In genomic region chr13:44786291-44786690, GRCm38 (mm10) we compare ENCODE assay signal across 9 mouse cellular contexts. TPM values are rescaled to one million over a fixed set of nuclear protein-coding genes. Genes with fewer than 3 reads are reported as not detected.
A peak's percentile ranks its signal among the peaks of the same experiment; 100 is the strongest.
DNase-seq lines count a peak whose midpoint lies in the region; ATAC-seq lines count a peak whose summit lies in the region.
"Had no signal": no experiment of that assay in that cellular context is flagged by ENCODE, and none has a peak within 500 bp of the region (broad histone marks: within the 10 kb centered on the region; RNA-seq: fewer than 3 reads in every experiment).

No protein-coding gene starts in this region.

- no peak overlapping the region for H3K4me3 ChIP-seq in embryonic facial prominence, embryonic 10.5 days
- no peak overlapping the region for H3K4me3 ChIP-seq in hindbrain, embryonic 16.5 days (ENCODE audit: low read length)
- H3K4me3 ChIP-seq: embryonic facial prominence, embryonic 15.5 days had no signal

- peaks cover 5% of the 10 kb centered on the region; the same call in 1 of the 2 replicates for H3K36me3 ChIP-seq in embryonic facial prominence, embryonic 10.5 days (replicated peaks)
- no peaks in the 10 kb centered on the region for H3K36me3 ChIP-seq in hindbrain, embryonic 16.5 days (ENCODE audit: control insufficient read depth, insufficient read depth, low read length)
- H3K36me3 ChIP-seq: embryonic facial prominence, embryonic 15.5 days had no signal

- no peak overlapping the region for H3K4me2 ChIP-seq in hindbrain, embryonic 16.5 days (ENCODE audit: low read length)
- H3K4me2 ChIP-seq: embryonic facial prominence, embryonic 15.5 days had no signal

- peak; percentile 73 for ATAC-seq in hindbrain, embryonic 16.5 days

- peak; percentile 12 for DNase-seq in ovary, adult 18-20 months (ENCODE audit: low spot score)
- DNase-seq in ovary, postnatal 10 days (ENCODE audit: low spot score), result no peak
- peak; percentile 66 for DNase-seq in adipocyte (ENCODE audit: low spot score)
- DNase-seq in embryonic facial prominence, embryonic 10.5 days (ENCODE audit: low spot score), result peak; percentile 43
- DNase-seq in left cerebral cortex, postnatal 4 days, result peak; percentile 46
- DNase-seq in natural killer cell, adult 2 months (ENCODE audit: low spot score in 2 of 2), result peak; percentile 20 to 23
- DNase-seq in urinary bladder, postnatal 36 days (ENCODE audit: low spot score in 2 of 2), result peak; percentile 6 to 30

- H3K27ac ChIP-seq in embryonic facial prominence, embryonic 10.5 days (replicated peaks), result no peak overlapping the region
- H3K27ac ChIP-seq in hindbrain, embryonic 16.5 days (ENCODE audit: low read depth, low read length), result no peak overlapping the region
- H3K27ac ChIP-seq: embryonic facial prominence, embryonic 15.5 days had no signal

- H3K9me3 ChIP-seq in embryonic facial prominence, embryonic 10.5 days, result no peaks in the 10 kb centered on the region
- H3K9me3 ChIP-seq in hindbrain, embryonic 16.5 days (ENCODE audit: control insufficient read depth, low read length), result no peaks in the 10 kb centered on the region
- H3K9me3 ChIP-seq: embryonic facial prominence, embryonic 15.5 days had no signal

- H3K9ac ChIP-seq in hindbrain, embryonic 16.5 days (ENCODE audit: low read depth, low read length), result no peak overlapping the region
- H3K9ac ChIP-seq: embryonic facial prominence, embryonic 15.5 days had no signal

- 36% methylated on average over 4 of the region's 4 CpGs for WGBS in embryonic facial prominence, embryonic 10.5 days
- 20% methylated on average over 4 of the region's 4 CpGs for WGBS in hindbrain, embryonic 16.5 days

- intact Hi-C loops in left cerebral cortex, postnatal 4 days (cut with DNase I), result no loop called here

- peaks cover 35% of the 10 kb centered on the region for H3K4me1 ChIP-seq in embryonic facial prominence, embryonic 10.5 days
- peaks cover 3% of the 10 kb centered on the region for H3K4me1 ChIP-seq in hindbrain, embryonic 16.5 days (ENCODE audit: control insufficient read depth, insufficient read depth, low read depth, low read length)

- H3K27me3 ChIP-seq in embryonic facial prominence, embryonic 10.5 days (replicated peaks; ENCODE audit: low read depth, poor library complexity, severe bottlenecking), result no peaks in the 10 kb centered on the region
- no peaks in the 10 kb centered on the region for H3K27me3 ChIP-seq in hindbrain, embryonic 16.5 days (replicated peaks; ENCODE audit: control insufficient read depth, insufficient read depth, low read length)
- H3K27me3 ChIP-seq: embryonic facial prominence, embryonic 15.5 days had no signal

RNA-seq across cellular contexts. Expression of gene Jarid2, which starts 57.0 kb away (rescaled TPM):
- 54.9 and 59.4 TPM in 2 replicates for polyA plus RNA-seq in embryonic facial prominence, embryonic 10.5 days (2016; fragmentation: Nextera tagmentation; extraction: Ambion mirVana)
- 28.6 and 33.8 TPM in 2 replicates for polyA plus RNA-seq in hindbrain, embryonic 16.5 days (2015; fragmentation: Nextera tagmentation; extraction: Ambion mirVana)
- total RNA-seq in left cerebral cortex, postnatal 4 days (2021), result 10 to 100 TPM; 46.3 to 46.9 TPM
